Mouse (Mus musculus) heart, adult 9 months (tissue): ENCODE measurements around the gene Hist1h3h.
"Not testable (repeated sequence)": the region's sequence is repeated elsewhere in the genome, so short reads cannot be mapped to it uniquely, and the experiment has no call there.

Experiments used
- DNase-seq, 2 experiments: peaks; one replicate each; pipeline ENCODE4 v3.0.0; 2022; ENCODE audit warnings: low spot score in 2 of 2

The Hist1h3h gene

DNA sequence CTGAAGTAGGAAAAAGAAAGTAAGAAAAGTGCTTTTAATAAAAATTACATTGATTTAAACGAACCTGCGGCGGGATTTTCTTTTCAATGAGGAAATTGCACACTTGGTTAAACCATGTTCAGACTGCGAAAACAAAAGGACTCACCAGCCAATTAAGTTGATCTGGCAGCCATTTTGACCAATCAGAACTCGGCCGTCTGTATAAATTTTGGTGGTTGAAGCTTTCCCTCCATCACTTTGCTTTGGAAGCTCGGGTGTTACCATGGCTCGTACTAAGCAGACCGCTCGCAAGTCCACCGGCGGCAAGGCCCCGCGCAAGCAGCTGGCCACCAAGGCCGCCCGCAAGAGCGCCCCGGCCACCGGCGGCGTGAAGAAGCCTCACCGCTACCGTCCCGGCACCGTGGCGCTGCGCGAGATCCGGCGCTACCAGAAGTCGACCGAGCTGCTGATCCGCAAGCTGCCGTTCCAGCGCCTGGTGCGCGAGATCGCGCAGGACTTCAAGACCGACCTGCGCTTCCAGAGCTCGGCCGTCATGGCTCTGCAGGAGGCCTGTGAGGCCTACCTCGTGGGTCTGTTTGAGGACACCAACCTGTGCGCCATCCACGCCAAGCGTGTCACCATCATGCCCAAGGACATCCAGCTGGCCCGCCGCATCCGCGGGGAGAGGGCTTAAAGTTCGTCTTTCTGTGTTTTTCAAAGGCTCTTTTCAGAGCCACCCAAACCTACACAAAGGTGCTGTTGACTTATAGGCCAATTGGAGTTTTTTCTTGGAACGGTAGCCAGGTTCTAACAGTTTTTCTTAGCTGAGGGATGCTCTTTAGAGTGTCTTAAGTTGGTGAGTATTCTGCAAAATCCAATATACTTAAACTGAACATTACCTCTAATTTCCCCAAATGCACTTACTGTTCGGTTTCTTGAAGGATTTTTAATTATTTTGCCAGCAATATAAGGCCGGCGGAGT, at the start of gene Hist1h3h:
Gene Hist1h3h, plus strand, starts transcription at position 263 of the 961 bp plus-strand sequence.
- peak; percentile 79 to 89 for DNase-seq

DNA sequence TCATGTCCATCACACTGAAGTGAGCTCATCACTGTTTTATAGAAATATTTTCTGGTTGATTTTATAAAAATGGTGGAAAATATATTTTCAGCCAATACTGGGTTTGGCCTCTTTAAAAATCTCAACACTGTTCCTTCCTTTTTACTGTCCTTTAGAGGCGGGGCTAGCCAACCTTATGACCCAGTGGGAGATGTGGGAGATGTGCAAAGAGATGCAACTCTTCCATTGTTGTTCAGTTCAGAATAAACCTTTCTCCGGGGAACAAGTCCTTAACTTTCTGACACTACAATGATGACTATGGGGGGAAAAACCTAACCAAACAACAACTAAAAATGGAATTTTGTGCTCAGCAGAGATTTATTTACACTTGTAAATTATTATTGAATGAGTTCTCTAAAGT, 40.2 kb upstream of the Hist1h3h start, which contains the start of gene Olfr1360:
Gene Olfr1360, minus strand, starts transcription at position 101 of the 400 bp plus-strand sequence.
- no peak for DNase-seq

DNA sequence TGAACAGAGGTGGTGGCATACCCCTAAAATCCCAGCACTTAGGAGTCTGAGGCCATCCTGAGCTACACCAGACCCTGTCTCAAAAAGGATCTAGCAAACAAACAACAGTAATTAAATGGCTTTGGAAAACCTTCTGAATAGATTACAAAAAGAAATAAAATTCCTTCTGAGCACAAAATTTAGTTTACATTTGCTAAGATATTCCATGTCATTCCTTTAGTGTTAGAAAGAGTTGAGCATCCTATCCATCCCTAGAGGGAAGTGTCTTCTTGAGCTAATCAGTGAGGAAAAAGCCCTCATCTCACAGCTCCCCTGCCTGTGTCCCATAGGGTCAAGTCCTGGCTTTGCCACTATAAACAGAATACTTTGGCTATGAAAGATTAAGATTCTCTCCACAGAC, 19.6 kb upstream of the Hist1h3h start, which contains the start of gene Olfr1359:
Gene Olfr1359, plus strand, starts transcription at position 301 of the 400 bp plus-strand sequence.
- no peak for DNase-seq

DNA sequence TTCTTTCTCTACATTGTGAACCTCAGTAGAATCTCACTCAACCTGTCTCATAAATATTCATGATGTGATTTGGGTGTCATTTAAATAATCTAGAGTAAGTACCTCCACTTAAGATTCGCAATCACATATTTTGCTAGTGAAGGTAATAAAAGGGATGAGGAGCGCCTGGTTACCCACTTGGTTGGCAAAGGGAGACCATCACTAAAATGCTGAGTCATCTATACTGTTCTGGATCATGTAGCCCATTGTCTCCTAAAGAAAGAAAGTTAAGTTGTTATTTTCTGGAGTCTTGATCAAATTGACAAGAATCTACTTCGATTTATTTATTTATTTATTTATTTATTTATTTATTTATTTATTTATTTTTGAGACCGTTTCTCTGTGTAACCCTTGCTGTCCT, 10.8 kb upstream of the Hist1h3h start:
- DNase-seq = no peak

DNA sequence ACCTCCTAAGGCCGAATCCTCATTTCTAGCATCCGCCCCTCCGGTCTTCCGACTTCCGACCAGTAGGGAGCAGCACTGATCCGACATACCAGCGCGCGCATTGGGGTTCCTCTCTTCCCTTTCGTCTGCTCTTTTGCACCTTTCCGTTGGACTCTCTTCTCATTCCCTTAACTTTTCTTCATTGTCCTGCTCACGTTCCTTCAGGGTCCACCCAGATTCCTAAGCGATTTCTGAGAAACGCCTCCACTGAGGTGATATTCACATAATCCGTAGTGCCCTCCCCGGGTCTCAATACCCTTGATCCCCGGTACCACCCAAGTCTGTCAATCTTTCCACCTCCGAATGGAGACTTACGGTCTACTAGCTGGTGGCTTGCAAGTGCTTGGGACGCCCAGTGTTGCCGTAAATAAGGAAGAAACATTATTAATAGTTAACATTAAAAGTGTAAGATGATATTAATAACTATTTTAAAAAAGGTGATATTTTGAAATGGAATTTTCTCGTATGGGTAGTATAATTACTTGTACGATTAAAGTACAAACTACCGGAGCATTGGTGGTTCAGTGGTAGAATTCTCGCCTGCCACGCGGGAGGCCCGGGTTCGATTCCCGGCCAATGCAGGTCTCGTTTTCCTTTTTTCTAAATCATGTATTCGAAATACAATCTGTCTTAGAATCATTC, 7.3 kb upstream of the Hist1h3h start:
- peak; percentile 76 to 88 for DNase-seq

DNA sequence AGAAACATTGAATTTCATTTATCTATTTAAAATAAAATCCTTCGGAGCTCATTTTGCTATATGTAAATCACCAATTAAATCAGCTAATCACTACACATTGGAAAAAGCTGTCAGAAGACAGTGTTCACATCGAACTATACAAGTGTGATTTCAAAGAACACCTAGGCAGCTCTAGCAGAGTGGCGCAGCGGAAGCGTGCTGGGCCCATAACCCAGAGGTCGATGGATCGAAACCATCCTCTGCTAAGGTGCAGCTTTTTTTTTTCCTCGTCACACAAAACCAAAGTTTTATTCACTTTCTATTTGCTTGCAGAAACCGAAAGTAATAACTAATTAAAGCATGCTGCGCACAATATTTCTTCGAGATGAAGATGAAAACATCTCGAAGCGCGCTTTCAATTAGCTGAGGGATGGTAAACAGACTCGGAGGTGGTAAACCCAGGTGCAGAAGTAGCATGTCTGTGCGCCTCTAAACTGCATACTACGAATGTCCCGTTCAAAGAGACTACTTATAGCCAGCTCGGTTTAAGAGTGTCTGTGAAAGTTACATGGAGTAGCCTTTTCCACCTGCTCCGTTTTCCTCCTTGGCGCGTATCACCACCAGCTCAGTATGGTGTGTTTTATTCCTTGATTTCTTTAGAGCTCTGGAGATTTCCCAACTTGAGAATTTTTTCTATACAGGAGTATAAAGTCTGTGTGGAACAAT, 6.5 kb upstream of the Hist1h3h start:
- DNase-seq = peak; percentile 56 to 83

DNA sequence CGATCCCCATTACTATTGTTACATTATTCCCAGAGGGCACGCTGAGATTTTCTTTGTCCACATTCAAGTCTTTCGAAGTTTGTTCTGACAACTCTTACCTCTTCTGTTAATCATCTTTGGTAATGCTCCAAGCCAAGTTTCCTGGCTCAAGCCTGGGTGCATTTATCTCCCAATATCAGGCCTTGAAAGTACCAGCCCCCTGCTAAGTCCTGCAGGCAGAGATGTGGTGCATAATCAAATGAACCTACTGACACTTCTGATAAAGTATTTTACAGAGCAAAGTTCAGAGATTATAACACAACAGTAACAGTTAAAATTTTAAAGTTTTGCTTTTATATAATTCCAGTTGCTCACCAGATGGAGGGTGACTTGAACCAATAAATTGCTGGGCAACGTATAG, 5.8 kb upstream of the Hist1h3h start:
- DNase-seq = no peak

DNA sequence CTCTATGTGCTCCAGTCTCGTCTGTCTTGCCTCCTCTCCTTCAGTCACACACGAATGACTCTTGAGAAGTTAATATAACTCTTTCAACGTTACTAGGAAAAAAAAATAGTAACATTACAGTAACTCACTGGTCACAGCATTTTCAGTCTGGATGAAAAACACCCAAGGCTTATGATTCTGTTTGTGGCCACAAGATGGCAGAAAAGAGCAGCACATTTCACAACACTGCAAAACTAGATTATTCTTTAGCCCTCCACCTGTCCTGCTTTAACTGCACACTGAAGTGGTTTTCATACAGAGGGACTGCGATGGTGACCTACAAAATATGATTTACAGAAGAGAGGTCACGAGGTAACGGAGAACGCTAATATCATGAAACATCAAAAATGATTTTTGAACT, 2.7 kb upstream of the Hist1h3h start:
- peak; percentile 23 to 65 for DNase-seq

DNA sequence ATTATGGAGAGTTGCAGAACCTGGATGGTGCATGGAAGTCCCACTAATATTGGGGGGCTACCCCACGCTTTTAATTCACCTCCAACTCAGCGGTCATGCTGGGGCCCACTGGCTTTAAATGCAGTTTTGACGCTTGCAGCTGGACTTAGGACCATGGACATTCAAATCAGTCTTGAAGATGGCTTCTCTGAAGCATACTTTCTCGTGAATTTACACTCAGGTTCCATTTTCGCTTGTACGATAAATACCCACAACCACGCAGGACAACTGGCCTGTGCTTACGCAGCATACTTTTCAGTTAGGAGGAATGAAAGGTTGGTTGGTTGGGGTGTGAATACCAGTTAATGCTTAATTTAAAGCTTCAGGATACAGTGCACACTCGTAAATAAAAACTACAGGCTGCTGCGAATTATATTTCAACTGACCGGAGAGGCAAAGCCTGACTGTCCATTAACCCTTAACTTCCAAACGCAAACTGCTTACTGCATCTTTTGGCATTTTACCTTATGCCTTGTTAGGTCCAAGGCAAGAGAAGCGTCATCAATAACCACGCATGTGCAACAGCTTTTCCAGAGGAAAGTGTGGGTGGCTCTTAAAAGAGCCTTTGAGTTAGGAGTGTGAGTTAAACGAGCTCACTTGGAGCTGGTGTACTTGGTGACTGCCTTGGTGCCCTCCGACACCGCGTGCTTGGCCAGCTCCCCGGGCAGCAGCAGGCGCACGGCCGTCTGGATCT, 2.2 kb upstream of the Hist1h3h start:
- DNase-seq = no peak

DNA sequence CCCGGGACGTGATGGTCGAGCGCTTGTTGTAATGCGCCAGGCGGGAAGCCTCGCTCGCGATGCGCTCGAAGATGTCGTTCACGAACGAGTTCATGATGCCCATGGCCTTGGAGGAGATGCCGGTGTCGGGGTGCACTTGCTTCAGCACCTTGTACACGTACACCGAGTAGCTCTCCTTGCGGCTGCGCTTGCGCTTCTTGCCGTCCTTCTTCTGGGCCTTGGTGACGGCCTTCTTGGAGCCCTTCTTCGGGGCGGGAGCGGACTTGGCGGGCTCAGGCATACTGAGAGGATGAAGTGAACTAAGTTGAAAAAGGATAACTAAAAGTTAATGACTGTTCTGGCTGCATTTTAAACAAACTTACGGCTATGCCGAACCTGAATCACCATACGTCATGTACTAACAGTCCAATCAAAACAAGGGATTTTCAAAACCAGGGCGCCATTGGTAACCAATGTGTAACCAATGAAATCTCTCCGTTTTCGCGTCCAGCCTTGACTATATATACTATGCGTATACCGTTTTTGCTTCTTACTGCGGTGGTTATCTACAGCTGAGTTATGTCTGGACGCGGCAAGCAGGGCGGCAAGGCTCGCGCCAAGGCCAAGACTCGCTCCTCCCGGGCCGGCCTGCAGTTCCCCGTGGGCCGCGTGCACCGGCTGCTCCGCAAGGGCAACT, 1.5 kb upstream of the Hist1h3h start, which contains the start of the genes Hist1h2bl and Hist1h2ai:
Gene Hist1h2bl, minus strand, starts transcription at position 280 of the 676 bp plus-strand sequence.
Gene Hist1h2ai, plus strand, starts transcription at position 559 of the 676 bp plus-strand sequence.
- peak; percentile 82 to 91 for DNase-seq

DNA sequence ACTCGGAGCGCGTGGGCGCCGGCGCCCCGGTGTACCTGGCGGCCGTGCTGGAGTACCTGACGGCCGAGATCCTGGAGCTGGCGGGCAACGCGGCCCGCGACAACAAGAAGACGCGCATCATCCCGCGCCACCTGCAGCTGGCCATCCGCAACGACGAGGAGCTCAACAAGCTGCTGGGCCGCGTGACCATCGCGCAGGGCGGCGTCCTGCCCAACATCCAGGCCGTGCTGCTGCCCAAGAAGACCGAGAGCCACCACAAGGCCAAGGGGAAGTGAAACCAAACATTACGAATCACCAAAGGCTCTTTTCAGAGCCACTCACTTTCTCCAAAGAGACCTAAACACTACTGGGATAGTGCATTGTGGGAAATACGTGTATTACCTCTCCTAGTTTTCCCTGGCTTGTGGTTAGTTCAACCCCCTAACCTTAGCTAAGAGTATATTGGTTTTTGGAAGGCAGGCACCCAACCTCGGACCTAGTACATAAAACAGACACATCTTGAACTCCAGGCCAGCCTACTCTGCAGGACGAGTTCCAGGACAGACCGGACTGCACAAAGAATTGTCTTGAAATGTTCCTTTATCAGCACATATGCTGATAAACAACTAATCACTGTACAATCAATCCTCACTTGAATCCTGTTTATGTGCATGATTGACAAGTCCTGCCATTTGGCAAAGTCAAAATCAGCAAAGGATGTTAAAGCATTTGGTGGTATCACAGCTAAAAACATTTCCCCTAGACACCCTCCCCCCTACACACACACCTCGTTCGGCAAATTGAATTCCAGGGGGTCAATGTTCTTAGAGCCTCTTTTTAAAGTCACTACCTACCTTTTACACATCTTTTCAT, 693 bp upstream of the Hist1h3h start:
- peak; percentile 19 to 41 for DNase-seq

DNA sequence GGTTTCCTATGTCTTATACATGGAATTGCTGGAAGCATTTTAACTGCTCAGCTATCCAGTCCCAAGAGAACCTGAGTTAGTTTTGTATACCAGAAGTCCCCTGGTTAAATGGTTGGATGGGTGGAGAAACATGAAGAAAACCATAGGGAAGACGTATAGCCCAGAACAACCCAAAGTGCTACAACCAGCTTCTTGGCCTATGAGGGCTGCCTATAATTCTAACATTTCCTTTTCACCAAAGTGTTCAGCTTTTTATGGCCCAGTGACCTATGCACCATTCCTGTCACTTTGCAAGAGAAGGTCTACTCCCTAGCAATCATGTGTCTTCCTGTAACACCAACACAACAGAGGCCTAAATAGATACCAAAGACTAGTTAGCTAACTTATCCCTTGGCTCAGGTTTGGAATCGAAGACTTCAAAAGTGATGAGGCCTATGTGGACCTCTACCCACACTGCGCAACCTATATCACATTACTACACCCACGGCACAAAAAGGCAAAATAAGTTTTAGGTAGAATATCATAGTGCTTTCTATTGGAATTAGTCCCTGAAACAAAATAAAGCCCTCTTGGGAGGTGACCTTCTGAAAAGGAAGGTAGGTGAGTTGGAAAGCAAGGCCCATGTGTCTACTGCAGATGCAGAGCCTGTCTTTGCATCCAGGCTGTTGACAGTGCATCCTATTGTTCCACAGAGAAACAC, 1.1 kb downstream of the Hist1h3h start:
- DNase-seq = no peak

DNA sequence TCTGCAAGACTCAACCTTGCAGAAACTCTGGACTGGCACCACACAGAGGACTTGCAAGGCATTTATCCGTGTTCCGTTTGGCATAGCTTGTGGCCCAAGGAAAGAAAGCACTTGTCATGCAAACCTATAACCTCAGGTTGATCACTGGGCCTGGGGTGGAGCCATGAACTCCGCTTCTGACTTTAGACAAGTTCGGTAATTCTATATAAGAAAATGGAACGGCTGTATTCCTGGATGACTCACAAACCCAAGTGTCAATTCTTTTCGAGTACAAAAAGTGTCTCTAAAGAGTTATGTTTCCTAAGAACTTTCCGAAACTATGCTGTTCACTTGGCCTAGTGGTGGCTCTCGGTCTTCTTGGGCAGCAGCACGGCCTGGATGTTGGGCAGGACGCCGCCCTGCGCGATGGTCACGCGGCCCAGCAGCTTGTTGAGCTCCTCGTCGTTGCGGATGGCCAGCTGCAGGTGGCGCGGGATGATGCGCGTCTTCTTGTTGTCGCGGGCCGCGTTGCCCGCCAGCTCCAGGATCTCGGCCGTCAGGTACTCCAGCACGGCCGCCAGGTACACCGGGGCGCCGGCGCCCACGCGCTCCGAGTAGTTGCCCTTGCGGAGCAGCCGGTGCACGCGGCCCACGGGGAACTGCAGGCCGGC, 3.8 kb downstream of the Hist1h3h start:
- DNase-seq = not testable (repeated sequence)

DNA sequence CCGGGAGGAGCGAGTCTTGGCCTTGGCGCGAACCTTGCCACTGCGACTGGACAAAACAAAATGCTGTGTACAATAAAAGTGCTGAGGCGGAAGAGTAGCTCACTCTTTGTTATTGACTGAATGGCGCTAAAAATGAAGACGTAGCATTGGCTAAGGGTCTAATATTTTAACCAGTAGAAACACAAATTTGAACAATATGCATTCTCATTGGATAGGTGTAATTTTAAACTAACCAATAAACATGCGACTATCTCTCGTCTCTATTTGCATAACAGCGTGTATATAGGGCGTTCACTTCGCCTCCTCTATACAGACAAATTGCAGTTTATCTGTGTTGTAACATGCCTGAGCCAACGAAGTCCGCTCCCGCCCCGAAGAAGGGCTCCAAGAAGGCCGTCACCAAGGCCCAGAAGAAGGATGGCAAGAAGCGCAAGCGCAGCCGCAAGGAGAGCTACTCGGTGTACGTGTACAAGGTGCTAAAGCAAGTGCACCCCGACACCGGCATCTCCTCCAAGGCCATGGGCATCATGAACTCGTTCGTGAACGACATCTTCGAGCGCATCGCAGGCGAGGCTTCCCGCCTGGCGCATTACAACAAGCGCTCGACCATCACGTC, 4.4 kb downstream of the Hist1h3h start, which contains the start of gene Hist1h2bm:
Gene Hist1h2bm, plus strand, starts transcription at position 288 of the 616 bp plus-strand sequence.
- peak; percentile 69 to 89 for DNase-seq

DNA sequence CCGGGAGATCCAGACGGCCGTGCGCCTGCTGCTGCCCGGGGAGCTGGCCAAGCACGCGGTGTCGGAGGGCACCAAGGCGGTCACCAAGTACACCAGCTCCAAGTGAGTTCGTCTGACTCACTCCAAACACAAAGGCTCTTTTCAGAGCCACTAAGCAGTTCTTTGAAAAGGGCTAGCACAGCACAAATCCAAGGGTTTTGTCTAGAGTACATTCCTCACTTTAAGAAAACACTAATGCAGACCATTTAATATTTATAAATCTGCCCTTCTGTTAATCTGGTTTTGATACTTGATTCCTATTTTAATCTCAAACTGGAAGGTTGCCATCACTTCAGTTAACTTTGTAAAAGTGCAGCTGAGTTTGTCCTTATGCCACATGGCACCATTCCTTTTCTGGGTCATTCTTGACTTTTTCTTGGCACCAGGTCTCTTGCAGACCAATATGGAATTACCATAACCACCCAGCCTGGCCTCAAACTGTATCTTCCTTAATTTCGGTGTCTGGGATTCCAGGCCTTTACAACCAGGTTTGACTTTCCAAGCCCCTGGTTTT, 5.0 kb downstream of the Hist1h3h start:
- no peak for DNase-seq

DNA sequence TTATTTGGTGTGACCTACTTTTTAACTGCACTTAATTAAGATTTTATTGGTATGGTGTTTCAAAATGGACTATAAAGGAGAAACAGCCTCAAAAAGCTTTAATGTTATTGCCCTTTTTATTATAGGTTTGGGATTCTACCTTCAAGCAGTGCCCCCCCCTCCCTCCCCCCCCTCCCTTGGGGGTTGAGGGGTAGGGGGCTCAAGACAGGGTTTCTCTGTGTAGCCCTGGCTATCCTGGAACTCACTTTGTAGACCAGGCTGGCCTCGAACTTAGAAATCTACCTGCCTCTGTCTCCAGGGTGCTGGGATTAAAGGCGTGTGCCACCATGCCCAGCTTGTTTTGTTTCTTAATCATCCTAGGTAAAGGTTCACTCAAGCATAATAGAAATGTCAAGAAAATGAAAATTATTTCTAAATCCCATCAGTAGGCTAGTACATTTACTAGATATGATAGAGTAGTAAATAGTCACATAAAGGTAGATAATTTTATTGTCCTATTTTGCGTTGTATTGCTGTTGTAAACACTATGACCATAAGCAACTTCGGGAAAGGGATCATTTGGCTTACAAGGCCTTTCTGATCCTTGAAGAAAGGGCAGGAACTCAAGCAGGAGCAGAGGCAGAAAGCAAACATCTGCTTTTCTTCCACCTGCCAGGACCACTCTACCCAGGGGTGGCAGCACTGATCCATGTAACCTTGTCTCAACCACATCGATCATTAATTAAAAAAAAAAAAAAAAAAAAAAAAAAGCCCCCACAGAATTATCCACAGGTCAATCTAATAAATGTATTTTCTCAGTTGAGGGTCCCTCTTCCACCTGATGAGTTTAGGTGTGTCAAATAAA, 5.8 kb downstream of the Hist1h3h start:
- no peak for DNase-seq
